Mouse (Mus musculus): ENCODE measurements around the gene Olfr733. TPM values are rescaled to one million over a fixed set of nuclear protein-coding genes. Genes with fewer than 3 reads are reported as not detected.

Gene Olfr733
- polyA plus RNA-seq (2015; fragmentation: Nextera tagmentation; extraction: Ambion mirVana): not detected in 2 replicates

- DNase-seq (ENCODE audit: low spot score) (no peak), ATAC-seq (replicated peaks; ENCODE audit: low FRiP score, low read depth) (no peak)
- TF ChIP-seq CTCF (IDR thresholded peaks at IDR 0.05; ENCODE audit: low read depth): no peak
- Histone ChIP-seq H3K27ac (no peak within 1 kb of the TSS), H3K4me3 (replicated peaks; ENCODE audit: low read depth, low read length) (no peak within 1 kb of the TSS), H3K9me3 (replicated peaks; ENCODE audit: low read length) (no peaks in the 10 kb centered on the region), H3K4me2 (ENCODE audit: low read length) (no peak within 1 kb of the TSS), H3K9ac (ENCODE audit: low read depth, low read length) (no peak within 1 kb of the TSS), H3K36me3 (ENCODE audit: insufficient read depth, low read length) (no peaks in the 10 kb centered on the region), H3K27me3 (ENCODE audit: insufficient read depth, low read length) (no peaks in the 10 kb centered on the region), H3K4me1 (replicated peaks; ENCODE audit: insufficient read depth, low read length) (no peaks in the 10 kb centered on the region)
These were observed at the start of gene Olfr733 for GRCm38 (mm10) chr14:50301422-50301821. TSS of gene Olfr733 (minus strand) at chr14:50301522.

GRCm38 (mm10) chr14:50348796-50349195 lies 47.5 kb upstream of the Olfr733 start, which contains the start of gene Olfr735:
TSS of gene Olfr735 (minus strand) at chr14:50348872.
- WGBS: 84% methylated on average over 2 of the region's 2 CpGs
- no peak within 1 kb of the TSS for H3K27ac ChIP-seq
- ATAC-seq (replicated peaks; ENCODE audit: low FRiP score, low read depth) (no peak), DNase-seq (ENCODE audit: low spot score) (no peak)
- no peak within 1 kb of the TSS for H3K9ac ChIP-seq (ENCODE audit: low read depth, low read length)
- no peak within 1 kb of the TSS for H3K4me2 ChIP-seq (ENCODE audit: low read length)
- no peak within 1 kb of the TSS for H3K4me3 ChIP-seq (replicated peaks; ENCODE audit: low read depth, low read length)
- H3K4me1 ChIP-seq (replicated peaks; ENCODE audit: insufficient read depth, low read length): no peaks in the 10 kb centered on the region
- H3K27me3 ChIP-seq (ENCODE audit: insufficient read depth, low read length): no peaks in the 10 kb centered on the region
- no peaks in the 10 kb centered on the region for H3K9me3 ChIP-seq (replicated peaks; ENCODE audit: low read length)
- H3K36me3 ChIP-seq (ENCODE audit: insufficient read depth, low read length): no peaks in the 10 kb centered on the region
- TF ChIP-seq CTCF (IDR thresholded peaks at IDR 0.05; ENCODE audit: low read depth): no peak

- no peak for TF ChIP-seq CTCF (IDR thresholded peaks at IDR 0.05; ENCODE audit: low read depth)
These were observed 25.3 kb upstream of the Olfr733 start, which contains the start of gene Olfr734 for GRCm38 (mm10) chr14:50326661-50327060. TSS of gene Olfr734 (minus strand) at chr14:50326761.

GRCm38 (mm10) chr14:50284106-50284505 lies 17.2 kb downstream of the Olfr733 start, which contains the start of gene Olfr732:
TSS of gene Olfr732 (minus strand) at chr14:50284206.
- no peak within 1 kb of the TSS for H3K4me3 ChIP-seq (replicated peaks; ENCODE audit: low read depth, low read length)
- H3K9ac ChIP-seq (ENCODE audit: low read depth, low read length): no peak within 1 kb of the TSS
- H3K27me3 ChIP-seq (ENCODE audit: insufficient read depth, low read length): no peaks in the 10 kb centered on the region
- H3K36me3 ChIP-seq (ENCODE audit: insufficient read depth, low read length): no peaks in the 10 kb centered on the region
- WGBS: 93% methylated on average over 1 of the region's 1 CpGs
- H3K27ac ChIP-seq: no peak within 1 kb of the TSS
- no peak for TF ChIP-seq CTCF (IDR thresholded peaks at IDR 0.05; ENCODE audit: low read depth)
- H3K4me2 ChIP-seq (ENCODE audit: low read length): no peak within 1 kb of the TSS
- H3K4me1 ChIP-seq (replicated peaks; ENCODE audit: insufficient read depth, low read length): no peaks in the 10 kb centered on the region
- DNase-seq (ENCODE audit: low spot score) (no peak), ATAC-seq (replicated peaks; ENCODE audit: low FRiP score, low read depth) (no peak)
- H3K9me3 ChIP-seq (replicated peaks; ENCODE audit: low read length): no peaks in the 10 kb centered on the region

More at GRCm38 (mm10) chr14:50326661-50327060, 25.3 kb upstream of the Olfr733 start, which contains the start of gene Olfr734:
- Histone ChIP-seq H3K27me3 (ENCODE audit: insufficient read depth, low read length) (no peaks in the 10 kb centered on the region), H3K27ac (no peak within 1 kb of the TSS), H3K4me3 (replicated peaks; ENCODE audit: low read depth, low read length) (no peak within 1 kb of the TSS), H3K9ac (ENCODE audit: low read depth, low read length) (no peak within 1 kb of the TSS), H3K4me2 (ENCODE audit: low read length) (no peak within 1 kb of the TSS), H3K4me1 (replicated peaks; ENCODE audit: insufficient read depth, low read length) (no peaks in the 10 kb centered on the region), H3K36me3 (ENCODE audit: insufficient read depth, low read length) (no peaks in the 10 kb centered on the region), H3K9me3 (replicated peaks; ENCODE audit: low read length) (no peaks in the 10 kb centered on the region)
- ATAC-seq (replicated peaks; ENCODE audit: low FRiP score, low read depth): no peak
- no peak for DNase-seq (ENCODE audit: low spot score)
- 56% methylated on average over 1 of the region's 1 CpGs for WGBS

Other genes starting within 250 kb of the Olfr733 start
- not detected in 2 replicates for gene Olfr726, start 210.6 kb downstream of the Olfr733 start, polyA plus RNA-seq (2015; fragmentation: Nextera tagmentation; extraction: Ambion mirVana)
- gene Olfr727, start 178.3 kb downstream of the Olfr733 start, polyA plus RNA-seq (2015; fragmentation: Nextera tagmentation; extraction: Ambion mirVana): not detected in 2 replicates
- not detected in 2 replicates for gene Olfr728, start 158.8 kb downstream of the Olfr733 start, polyA plus RNA-seq (2015; fragmentation: Nextera tagmentation; extraction: Ambion mirVana)
- gene Olfr729, start 148.6 kb downstream of the Olfr733 start, polyA plus RNA-seq (2015; fragmentation: Nextera tagmentation; extraction: Ambion mirVana): not detected in 2 replicates
- gene Olfr730, start 113.3 kb downstream of the Olfr733 start, polyA plus RNA-seq (2015; fragmentation: Nextera tagmentation; extraction: Ambion mirVana): not detected in 2 replicates
- gene Olfr731, start 59.7 kb downstream of the Olfr733 start, polyA plus RNA-seq (2015; fragmentation: Nextera tagmentation; extraction: Ambion mirVana): not detected in 2 replicates
- not detected in 2 replicates for gene Olfr732, start 17.3 kb downstream of the Olfr733 start, polyA plus RNA-seq (2015; fragmentation: Nextera tagmentation; extraction: Ambion mirVana)
- not detected in 2 replicates for gene Olfr734, start 25.2 kb upstream of the Olfr733 start, polyA plus RNA-seq (2015; fragmentation: Nextera tagmentation; extraction: Ambion mirVana)
- gene Olfr735, start 47.4 kb upstream of the Olfr733 start, polyA plus RNA-seq (2015; fragmentation: Nextera tagmentation; extraction: Ambion mirVana): not detected in 2 replicates
- gene Tlr11, start 56.4 kb upstream of the Olfr733 start, polyA plus RNA-seq (2015; fragmentation: Nextera tagmentation; extraction: Ambion mirVana): not detected in 2 replicates
- not detected in 2 replicates for gene Olfr736, start 79.6 kb upstream of the Olfr733 start, polyA plus RNA-seq (2015; fragmentation: Nextera tagmentation; extraction: Ambion mirVana)
- gene Olfr738, start 106.0 kb upstream of the Olfr733 start, polyA plus RNA-seq (2015; fragmentation: Nextera tagmentation; extraction: Ambion mirVana): not detected in 2 replicates
- gene Olfr739, start 117.1 kb upstream of the Olfr733 start, polyA plus RNA-seq (2015; fragmentation: Nextera tagmentation; extraction: Ambion mirVana): not detected in 2 replicates
- gene Olfr740, start 144.0 kb upstream of the Olfr733 start, polyA plus RNA-seq (2015; fragmentation: Nextera tagmentation; extraction: Ambion mirVana): not detected in 2 replicates
- gene Olfr741, start 171.2 kb upstream of the Olfr733 start, polyA plus RNA-seq (2015; fragmentation: Nextera tagmentation; extraction: Ambion mirVana): not detected in 2 replicates
- gene Olfr742, start 202.1 kb upstream of the Olfr733 start, polyA plus RNA-seq (2015; fragmentation: Nextera tagmentation; extraction: Ambion mirVana): not detected in 2 replicates
- not detected in 2 replicates for gene Olfr743, start 220.3 kb upstream of the Olfr733 start, polyA plus RNA-seq (2015; fragmentation: Nextera tagmentation; extraction: Ambion mirVana)